Mouse (Mus musculus) CH12.LX (cell line): ENCODE measurements around the gene Fcer1g. TPM values are rescaled to one million over a fixed set of nuclear protein-coding genes. Genes with fewer than 3 reads are reported as not detected.

Experiments used
- DNase-seq: peaks from one replicate; pipeline ENCODE4 v3.0.0-alpha.2; 2013; ENCODE audit errors: extremely low read depth
- H3K27ac ChIP-seq: 2 replicates; pipeline ENCODE4 v1.5.1; 2012; ENCODE audit warnings: low read depth, mild to moderate bottlenecking, control low read depth, moderate library complexity; ENCODE audit not compliant: insufficient read depth
- H3K27me3 ChIP-seq: replicated peaks from 2 replicates; pipeline ENCODE3; 2012; ENCODE audit warnings: inconsistent platforms
- H3K36me3 ChIP-seq, 2 experiments: replicated peaks in 1 of 2; 2 replicates each; pipeline versions ENCODE3 to v1.6.1; 2012; ENCODE audit warnings: inconsistent platforms in 1 of 2, low read length in 1 of 2, mild to moderate bottlenecking in 1 of 2, mixed read lengths in 1 of 2, moderate library complexity in 1 of 2; ENCODE audit not compliant: control insufficient read depth in 1 of 2, insufficient read depth in 1 of 2
- H3K4me1 ChIP-seq, 2 experiments: 2 replicates each; pipeline ENCODE4 v1.6.1; 2012; ENCODE audit warnings: inconsistent platforms in 1 of 2, moderate library complexity in 1 of 2; ENCODE audit not compliant: insufficient read depth in 2 of 2, control insufficient read depth in 1 of 2
- H3K4me2 ChIP-seq: 2 replicates; pipeline ENCODE4 v1.6.1; 2012; ENCODE audit warnings: low read depth, mild to moderate bottlenecking, control low read depth; ENCODE audit not compliant: poor library complexity, insufficient read depth, severe bottlenecking
- H3K4me3 ChIP-seq, 3 experiments: fragments of 150-350 bp in 1 of 3; sonication (generic) in 1 of 3; replicated peaks in 1 of 3; 2 replicates each; pipeline versions ENCODE3 to v1.5.1; 2011 to 2012; ENCODE audit warnings: low read depth in 2 of 3, low read length in 2 of 3, mild to moderate bottlenecking in 2 of 3, moderate library complexity in 2 of 3, control low read depth in 1 of 3, improper control_type of control experiment in 1 of 3, inconsistent platforms in 1 of 3, mixed read lengths in 1 of 3; ENCODE audit not compliant: poor library complexity in 1 of 3
- H3K79me2 ChIP-seq: replicated peaks from 2 replicates; pipeline ENCODE4 v1.6.1; 2012; ENCODE audit warnings: mild to moderate bottlenecking, moderate library complexity; ENCODE audit not compliant: control insufficient read depth, poor library complexity, insufficient read depth, severe bottlenecking; ENCODE audit errors: extremely low read depth
- H3K9ac ChIP-seq: 2 replicates; pipeline ENCODE4 v1.6.1; 2012; ENCODE audit warnings: low read depth, mild to moderate bottlenecking, control low read depth, moderate library complexity; ENCODE audit not compliant: insufficient read depth
- H3K9me3 ChIP-seq: replicated peaks from 2 replicates; pipeline ENCODE3; 2012; ENCODE audit warnings: low read length, inconsistent platforms, mixed read lengths
- ELF1 ChIP-seq: IDR thresholded peaks from 2 replicates; pipeline ENCODE4 v1.6.1; 2014; ENCODE audit warnings: low read depth, mild to moderate bottlenecking, inconsistent platforms, low read length, improper control_type of control experiment
- JUN ChIP-seq: IDR thresholded peaks from 2 replicates; pipeline ENCODE4 v1.6.1; 2011; ENCODE audit warnings: low read depth, mild to moderate bottlenecking, low read length, improper control_type of control experiment, moderate library complexity; ENCODE audit not compliant: insufficient read depth
- MAX ChIP-seq: IDR thresholded peaks from 2 replicates; pipeline ENCODE4 v1.6.1; 2011; ENCODE audit warnings: low read length, improper control_type of control experiment
- NELFE ChIP-seq: IDR thresholded peaks from 2 replicates; pipeline ENCODE4 v1.6.1; 2011; ENCODE audit warnings: low read depth, low read length, improper control_type of control experiment
- NRF1 ChIP-seq: IDR thresholded peaks from 2 replicates; pipeline ENCODE4 v1.6.1; 2014; ENCODE audit warnings: low read depth, mild to moderate bottlenecking, inconsistent platforms, low read length, improper control_type of control experiment, moderate library complexity
- POLR2A ChIP-seq: IDR thresholded peaks from 2 replicates; pipeline ENCODE4 v1.6.1; 2011; ENCODE audit warnings: low read depth, mild to moderate bottlenecking, improper control_type of control experiment, low read length
- RAD21 ChIP-seq: IDR thresholded peaks from 2 replicates; pipeline ENCODE4 v1.6.1; 2011; ENCODE audit warnings: low read depth, mild to moderate bottlenecking, low read length, improper control_type of control experiment, moderate library complexity
- TBP ChIP-seq: conservative IDR thresholded peaks from 2 replicates; pipeline ENCODE4 v1.6.1; 2011; ENCODE audit warnings: low read depth, low read length, improper control_type of control experiment
- TCF12 ChIP-seq: IDR thresholded peaks from 2 replicates; pipeline ENCODE4 v1.6.1; 2014; ENCODE audit warnings: low read depth, mild to moderate bottlenecking, inconsistent platforms, low read length, improper control_type of control experiment
- UBTF ChIP-seq: IDR thresholded peaks from 2 replicates; pipeline ENCODE4 v1.6.1; 2012; ENCODE audit warnings: low read depth, mild to moderate bottlenecking, inconsistent platforms, low read length, improper control_type of control experiment, moderate library complexity
- ZMIZ1 ChIP-seq: IDR thresholded peaks from 2 replicates; pipeline ENCODE4 v1.6.1; 2012; ENCODE audit warnings: low read depth, mild to moderate bottlenecking, inconsistent platforms, low read length, improper control_type of control experiment
- dilution Hi-C: fragments of 300-500 bp; cut with MboI; formaldehyde crosslinking; loops from 2 replicates; pipeline ENCODE4 v1.14.3; 2020; ENCODE audit warnings: low sequenced_read_pairs; ENCODE audit not compliant: extremely low pct_unique_long_range_greater_than_20kb, extremely low pct_ligation_motif_present
- in situ Hi-C: fragments of 300-500 bp; cut with MboI; formaldehyde crosslinking; loops from 3 replicates; pipeline ENCODE4 v1.14.3; 2019; ENCODE audit warnings: low sequenced_read_pairs, low pct_ligation_motif_present, low pct_unique_long_range_greater_than_20kb, mixed read lengths
- polyA plus RNA-seq: library from polyadenylated mRNA; unstranded; fragments of >175 nt; gene quantifications from 2 replicates; pipeline ENCODE4 v1.2.1, GENCODE M21; 2012; ENCODE audit warnings: low read depth; ENCODE audit not compliant: insufficient read length
- total RNA-seq, 2 experiments: library from RNA; depleted of rRNA; stranded (reverse); fragments of 300-350 nt in 1 of 2; fragments of >200 nt in 1 of 2; gene quantifications; 2 replicates each; pipeline ENCODE4 v1.2.3; 2012 to 2014

Gene Fcer1g
- total and polyA plus RNA-seq, 3 experiments: 10.1 to 51.2 (median 31.3) TPM

DNA sequence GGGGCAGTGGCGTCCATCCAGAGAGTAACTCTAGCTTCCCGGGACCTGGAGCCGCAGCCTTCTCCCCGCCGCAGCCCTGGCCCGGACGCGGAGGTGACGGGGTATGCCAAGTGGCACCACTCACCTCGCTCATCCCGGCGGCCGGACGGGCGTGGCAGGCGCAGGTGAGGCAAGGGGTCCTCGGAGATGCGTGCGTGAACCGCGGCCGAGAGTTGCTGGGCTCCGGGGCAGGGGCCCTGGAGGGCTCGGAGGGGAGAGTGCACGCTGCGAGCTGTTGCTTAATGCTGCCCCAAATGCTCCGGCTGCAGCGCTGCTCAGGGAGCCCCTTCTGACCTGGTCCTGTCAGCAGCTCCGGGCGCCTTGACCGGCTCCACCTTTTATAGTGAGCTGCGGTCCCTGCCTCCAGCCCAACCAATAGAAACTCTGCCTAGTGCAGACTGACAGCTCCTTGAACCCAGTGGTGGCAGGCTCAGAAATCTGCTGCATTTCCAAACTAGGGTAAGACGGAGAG is 38.2 kb downstream of the Fcer1g start, which contains the start of gene Pcp4l1:
TSS of gene Pcp4l1 (minus strand) at position 382 of the 511 bp plus-strand sequence.
- H3K79me2 ChIP-seq: no peaks in the 10 kb centered on the region
- no peaks in the 10 kb centered on the region for H3K9me3 ChIP-seq
- dilution Hi-C loops (no loop called here), in situ Hi-C loops (no loop called here)
- no peaks in the 10 kb centered on the region for H3K4me1 ChIP-seq
- no peak within 1 kb of the TSS for H3K27ac ChIP-seq
- H3K4me3 ChIP-seq: peak within 1 kb of the TSS in 1 of 3 experiments; percentile 23
- no peak within 1 kb of the TSS for H3K9ac ChIP-seq
- peaks cover 34% of the 10 kb centered on the region for H3K27me3 ChIP-seq
- no peaks in the 10 kb centered on the region for H3K36me3 ChIP-seq
- DNase-seq: no peak
- TF ChIP-seq ELF1: no peak
- TF ChIP-seq NRF1: no peak
- no peak for TF ChIP-seq RAD21
- peak within 1 kb of the TSS; percentile 48 for H3K4me2 ChIP-seq

DNA sequence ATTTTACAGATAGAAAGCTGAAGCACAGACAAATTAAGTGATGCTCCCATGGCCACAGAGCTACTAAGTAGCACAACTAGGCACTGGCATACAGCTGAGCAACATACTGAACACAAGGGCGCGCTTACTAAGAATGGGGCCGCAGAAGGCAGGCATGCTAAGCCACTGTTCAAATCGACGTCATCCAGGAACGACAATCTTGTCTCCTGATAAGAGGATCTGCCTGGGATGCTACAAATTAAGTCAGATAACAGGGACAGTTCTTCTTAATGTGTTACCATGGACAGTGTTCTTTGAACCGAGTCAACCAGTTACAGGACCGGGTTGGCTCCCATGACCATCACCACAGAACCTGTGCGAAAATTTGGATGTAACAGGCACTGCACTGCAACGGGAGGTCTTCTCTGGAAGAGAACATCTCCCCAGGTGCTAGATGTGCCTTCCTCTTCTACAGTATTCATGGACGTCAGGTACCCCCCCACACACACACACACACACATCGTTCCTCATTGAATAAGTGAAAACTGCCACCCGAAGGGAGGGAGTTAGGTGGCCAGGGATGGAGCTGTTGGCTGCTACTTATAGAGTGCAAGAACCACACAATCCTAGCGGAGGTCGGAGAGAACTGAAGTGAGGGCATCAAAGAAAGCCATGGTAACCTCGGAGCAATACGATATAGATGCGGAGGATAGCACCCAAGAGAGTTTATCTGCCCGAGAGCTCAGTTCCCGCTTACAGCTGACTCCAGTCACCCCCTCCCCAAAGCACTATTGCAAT is 38.9 kb downstream of the Fcer1g start:
- Histone ChIP-seq H3K9ac (no peak overlapping the region), H3K27ac (no peak overlapping the region), H3K4me3 (no peak overlapping the region), H3K27me3 (peaks cover 34% of the 10 kb centered on the region), H3K4me2 (0 out of 2 replicates have a peak overlapping the region, but pooled peaks have one; percentile 48), H3K79me2 (no peaks in the 10 kb centered on the region), H3K4me1 (no peaks in the 10 kb centered on the region), H3K9me3 (no peaks in the 10 kb centered on the region), H3K36me3 (no peaks in the 10 kb centered on the region)
- no peak for TF ChIP-seq NELFE
- no peak for TF ChIP-seq RAD21
- TF ChIP-seq JUN: no peak
- no peak for TF ChIP-seq TCF12
- no peak for TF ChIP-seq TBP
- TF ChIP-seq ZMIZ1: no peak
- TF ChIP-seq POLR2A: no peak
- TF ChIP-seq UBTF: no peak
- no peak for TF ChIP-seq MAX
- in situ Hi-C loops: no loop called here
- no peak for DNase-seq
- dilution Hi-C loops: no loop called here
